Mouse (Mus musculus) liver (tissue): ENCODE results near the gene Krt34.

ENCODE experiments used
- DNase-seq: peaks from one replicate; pipeline ENCODE4 v3.0.0-alpha.2; 2020; ENCODE audit warnings: mixed read lengths

Gene Krt34

DNA sequence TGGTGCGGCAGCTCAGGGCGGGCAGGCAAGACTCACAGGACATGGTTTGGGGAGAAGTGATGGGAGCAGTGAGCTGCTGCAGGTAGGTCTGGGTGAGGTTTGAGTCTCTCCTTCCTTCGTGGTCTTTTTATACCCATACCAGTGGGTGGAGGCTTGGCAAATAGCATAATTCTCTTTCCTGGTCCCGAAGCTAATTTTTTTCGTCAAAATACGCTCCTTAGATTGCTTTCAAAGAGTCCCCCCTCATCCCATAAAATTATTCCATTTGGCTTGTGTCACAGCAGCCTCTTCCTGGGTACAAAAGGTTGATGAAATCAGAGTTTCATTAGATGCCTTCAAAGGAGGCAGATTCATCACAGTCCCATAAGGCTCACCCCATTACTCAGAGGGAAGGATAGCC, at the start of gene Krt34:
TSS of gene Krt34 (minus strand) at position 101 of the 400 bp plus-strand sequence.
- DNase-seq, result no peak

DNA sequence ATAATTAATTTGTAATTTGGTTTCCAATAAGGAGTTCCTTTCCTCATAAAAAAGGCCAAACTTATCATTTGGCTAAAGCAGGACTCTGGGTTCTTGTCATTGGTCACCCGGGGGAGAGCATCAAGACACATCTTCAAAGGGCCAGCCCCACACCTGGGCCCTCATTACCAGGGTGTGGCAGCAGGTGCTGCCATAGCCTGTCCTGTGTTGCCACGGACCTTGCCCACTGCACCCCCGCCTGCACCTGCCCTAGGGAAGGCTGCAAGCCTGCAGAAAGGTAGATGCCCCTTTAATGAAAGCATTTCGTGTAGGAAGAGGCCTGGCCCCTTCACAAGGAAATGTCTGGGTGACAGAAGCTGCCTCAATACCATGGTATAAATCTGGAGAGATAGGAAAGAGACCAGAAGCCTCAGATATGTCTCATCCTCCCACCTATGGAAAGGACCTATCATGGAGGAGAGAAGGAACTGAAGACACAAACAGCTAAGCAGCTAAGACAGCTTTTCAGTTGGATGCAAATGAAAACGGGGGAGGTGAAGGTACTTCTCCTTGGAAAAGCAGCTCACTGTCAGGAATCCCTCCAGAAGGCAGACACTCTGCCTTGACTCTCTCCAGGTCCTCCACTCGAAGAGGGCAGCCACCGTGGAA, 47.1 kb upstream of the Krt34 start:
- DNase-seq, result no peak

GRCm38 (mm10) chr11:100087861-100088260, 46.5 kb upstream of the Krt34 start, which contains the start of gene Krt32:
Gene Krt32 (minus strand): TSS chr11:100088226.
- DNase-seq, result no peak

DNA sequence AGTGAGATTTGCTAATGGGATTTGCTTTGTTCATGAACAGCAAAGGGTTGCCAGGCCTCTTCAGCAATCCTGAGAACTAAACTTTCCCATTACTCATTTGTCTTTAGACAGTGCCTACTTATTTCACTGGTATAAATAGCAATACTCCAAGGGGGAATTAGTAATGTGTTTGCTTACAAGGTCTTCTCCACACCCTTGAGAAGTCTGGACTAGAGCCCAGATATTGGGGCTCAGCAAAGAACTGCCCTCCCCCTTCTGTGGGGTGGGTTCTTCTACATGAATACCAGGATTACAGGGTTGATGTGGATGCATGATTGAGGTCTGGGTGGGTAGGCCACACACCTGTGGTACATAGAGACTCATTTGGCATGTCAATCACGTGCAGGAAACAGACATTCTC, 32.5 kb upstream of the Krt34 start:
- DNase-seq, result no peak

- DNase-seq, result no peak
Measured at GRCm38 (mm10) chr11:100067293-100068036, 26.1 kb upstream of the Krt34 start.

- no peak for DNase-seq
Measured at GRCm38 (mm10) chr11:100066236-100067010, 25.1 kb upstream of the Krt34 start.

GRCm38 (mm10) chr11:100058875-100059274, 17.5 kb upstream of the Krt34 start:
- DNase-seq, result no peak

GRCm38 (mm10) chr11:100055686-100056655, 14.6 kb upstream of the Krt34 start:
- DNase-seq, result no peak

- DNase-seq, result no peak
Measured at GRCm38 (mm10) chr11:100050451-100050850, 9.1 kb upstream of the Krt34 start, which contains the start of gene Krt31. Gene Krt31 (minus strand): TSS chr11:100050551.

GRCm38 (mm10) chr11:100047193-100047592, 5.8 kb upstream of the Krt34 start:
- DNase-seq, result no peak

DNA sequence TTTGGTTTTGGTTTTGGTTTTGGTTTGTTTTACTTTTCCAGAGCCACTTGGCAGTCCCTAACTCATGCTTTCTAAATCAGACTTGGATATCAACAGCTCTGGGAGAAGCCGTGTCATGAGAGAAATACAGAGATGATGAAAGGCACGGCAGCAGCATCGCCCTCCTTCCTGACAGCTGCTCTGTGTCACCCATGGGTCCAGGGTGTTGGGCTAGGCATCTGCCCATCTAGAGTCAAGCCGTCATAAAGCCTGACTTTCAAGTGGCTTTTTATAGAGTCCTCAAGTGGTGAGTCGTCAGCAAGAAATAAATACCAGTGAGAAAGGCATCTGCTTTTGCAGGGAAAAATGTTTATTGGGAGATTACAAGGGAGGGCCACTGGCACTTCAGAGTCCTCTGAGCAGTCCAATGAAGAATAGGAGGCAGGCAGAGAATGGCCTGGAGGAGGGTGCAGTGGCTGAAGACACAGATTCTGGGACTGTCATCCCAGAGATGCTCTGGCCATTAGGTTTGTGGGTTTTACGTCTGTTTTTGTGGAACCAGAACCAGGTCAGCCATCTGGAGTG, 5.0 kb upstream of the Krt34 start:
- DNase-seq, result no peak

DNA sequence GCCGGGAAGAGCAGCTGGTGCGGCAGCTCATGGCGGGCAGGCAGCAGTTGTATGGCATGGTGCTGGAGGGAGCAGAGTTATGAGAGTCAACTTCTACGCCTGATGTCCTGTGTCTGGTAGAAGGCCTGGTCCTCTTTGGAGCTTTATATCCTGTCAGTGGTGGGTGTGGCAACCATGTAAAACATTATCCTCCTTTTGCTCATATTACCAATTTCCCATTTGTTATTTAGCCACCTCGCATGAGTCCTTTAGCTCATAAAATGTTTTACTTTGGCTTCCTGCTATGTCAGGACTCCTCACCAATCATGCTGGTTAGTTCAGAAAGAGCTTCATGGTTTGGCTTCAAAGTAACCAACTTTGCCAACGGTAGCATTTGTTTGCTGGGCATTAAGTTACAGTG, 11.6 kb downstream of the Krt34 start, which contains the start of gene Krt33b:
TSS of gene Krt33b (minus strand) at position 101 of the 400 bp plus-strand sequence.
- DNase-seq, result no peak

- no peak for DNase-seq
Measured at GRCm38 (mm10) chr11:100021438-100021837, 19.9 kb downstream of the Krt34 start.

DNA sequence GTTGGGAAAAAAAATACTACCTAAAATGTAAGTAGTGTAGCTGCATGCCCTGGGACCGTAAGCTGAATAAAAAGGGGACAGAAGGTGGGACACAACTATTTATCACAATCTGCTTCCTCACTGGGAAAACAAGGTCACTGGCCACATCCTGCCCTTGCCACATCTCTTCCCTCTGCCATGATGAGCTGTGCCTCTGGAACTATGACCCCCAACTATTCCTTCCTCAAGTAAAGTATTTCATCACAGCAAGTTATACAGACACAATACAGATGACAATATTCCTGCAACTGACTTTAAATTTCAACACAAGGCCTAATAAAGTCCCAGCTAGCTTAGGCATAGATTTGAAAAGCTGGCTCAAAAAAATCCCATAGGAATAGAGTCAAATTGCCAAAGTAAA, 21.9 kb downstream of the Krt34 start:
- DNase-seq, result no peak

DNA sequence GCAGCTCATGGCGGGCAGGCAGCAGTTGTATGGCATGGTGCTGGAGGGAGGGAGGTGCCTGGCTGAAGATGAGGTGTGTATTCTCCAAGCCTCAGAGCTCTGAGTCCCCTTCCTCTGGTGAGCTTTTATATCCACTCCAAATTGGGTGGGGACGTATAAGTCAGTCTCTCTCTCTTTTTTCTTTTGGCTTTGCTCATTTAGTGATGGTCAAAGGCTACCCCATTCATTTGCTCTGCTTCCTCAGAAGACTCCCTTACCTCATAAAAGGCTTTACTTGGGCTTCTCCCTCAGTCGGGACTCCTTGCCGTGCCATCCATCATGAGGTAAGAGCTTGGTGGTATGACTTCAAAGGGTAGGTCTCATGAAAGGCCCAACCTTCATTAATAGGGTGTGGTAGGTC, 25.2 kb downstream of the Krt34 start, which contains the start of gene Krt33a:
TSS of gene Krt33a (minus strand) at position 101 of the 400 bp plus-strand sequence.
- DNase-seq, result no peak

DNA sequence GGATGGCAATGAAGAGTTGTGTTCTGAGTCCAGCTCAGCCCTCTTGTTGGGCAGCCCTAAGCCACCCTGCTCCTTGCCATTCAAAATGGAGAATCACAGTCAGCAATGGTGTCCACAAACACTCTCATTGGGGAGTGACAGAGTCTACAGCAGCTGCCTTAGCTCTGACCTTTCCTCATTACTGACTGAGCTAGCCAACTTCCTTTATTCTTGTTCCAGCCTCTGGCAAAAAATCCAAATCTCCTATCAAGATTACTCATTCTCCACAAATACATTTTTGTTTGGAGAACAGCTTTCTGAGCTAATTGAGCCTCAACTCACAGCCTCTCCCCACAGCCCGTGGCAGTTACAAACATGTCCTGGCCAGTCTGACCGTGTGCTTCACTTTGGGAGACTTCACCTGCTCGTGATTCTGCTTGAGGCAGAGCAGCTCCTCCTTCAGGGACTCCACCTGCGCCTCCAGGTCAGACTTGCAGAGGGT, 27.6 kb downstream of the Krt34 start:
- no peak for DNase-seq

GRCm38 (mm10) chr11:100010682-100011081, 30.7 kb downstream of the Krt34 start:
- DNase-seq, result no peak

DNA sequence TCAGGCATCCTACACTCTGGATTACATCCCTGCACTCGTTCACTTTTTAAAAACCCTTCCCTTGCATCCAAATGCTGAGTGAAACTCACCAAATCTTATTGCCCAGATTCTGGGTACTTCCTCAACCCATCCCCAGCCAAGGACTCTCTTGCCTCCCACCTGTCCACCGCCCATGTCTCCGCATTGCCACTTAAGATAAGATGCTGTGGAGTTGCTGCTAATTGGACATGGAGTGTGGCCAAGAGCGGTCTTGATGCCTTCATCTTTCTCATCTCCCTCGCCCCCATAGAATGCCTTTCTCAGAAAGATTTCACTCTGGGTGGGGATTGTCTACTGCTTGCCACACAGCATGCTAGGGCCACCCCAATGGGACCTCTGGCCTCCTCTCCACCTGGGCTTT, 33.0 kb downstream of the Krt34 start:
- no peak for DNase-seq

DNA sequence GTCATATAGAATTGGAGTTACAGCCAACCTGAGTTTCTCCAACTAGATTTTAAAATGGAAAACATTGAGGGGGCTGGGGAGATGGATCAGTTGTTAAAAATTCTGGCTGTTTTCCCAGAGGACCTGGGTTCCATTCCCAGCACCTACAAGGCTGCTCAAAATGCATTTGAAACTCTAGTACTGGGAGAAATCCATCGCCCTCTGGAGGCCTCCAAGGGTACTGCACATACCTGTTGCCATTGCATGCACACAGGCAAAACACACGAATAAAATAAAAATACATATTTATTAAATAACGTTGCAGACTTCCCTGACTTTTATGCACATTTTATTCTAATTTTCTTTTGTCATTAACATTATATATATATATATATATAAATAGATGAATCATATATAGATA, 34.7 kb downstream of the Krt34 start:
- no peak for DNase-seq

DNA sequence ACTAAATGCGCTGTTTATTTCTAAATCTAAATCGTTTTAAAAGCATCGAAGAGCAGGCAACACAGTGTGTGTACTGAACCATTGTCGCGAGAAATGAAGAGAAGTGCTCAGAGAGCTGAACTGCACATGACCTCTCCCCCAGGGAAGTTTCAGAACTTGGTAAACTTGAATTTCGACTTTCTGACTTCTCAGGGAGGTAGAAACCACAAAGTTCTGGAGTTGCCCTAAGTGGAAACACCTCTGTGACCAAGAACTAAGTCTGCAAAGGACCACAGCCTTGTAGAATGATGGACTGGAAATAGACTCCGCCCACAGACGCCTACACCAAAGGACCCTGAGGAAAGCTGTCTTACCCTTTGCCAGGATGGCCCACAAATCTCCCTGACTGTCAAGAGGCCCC, 35.4 kb downstream of the Krt34 start:
- DNase-seq, result no peak

GRCm38 (mm10) chr11:100004846-100005245, 36.5 kb downstream of the Krt34 start:
- peak; percentile 19 for DNase-seq

- DNase-seq, result no peak
Measured at GRCm38 (mm10) chr11:99999091-99999490, 42.3 kb downstream of the Krt34 start.
